Mouse (Mus musculus) hindbrain, embryonic 14.5 days (tissue): ENCODE results near the gene Git2. TPM values are rescaled to one million over a fixed set of nuclear protein-coding genes. Genes with fewer than 3 reads are reported as not detected.

Source experiments
- ATAC-seq: fragments of 200-750 bp; cut with Nextera tagmentation; 2 replicates; pipeline ENCODE4 v1.8.0; 2017; ENCODE audit warnings: moderate number of reproducible peaks, mild to moderate bottlenecking, moderate TSS enrichment, moderate library complexity; ENCODE audit not compliant: low FRiP score
- DNase-seq: peaks from one replicate; pipeline ENCODE4 v3.0.0-alpha.2; 2015; ENCODE audit warnings: low spot score
- H3K27ac ChIP-seq: fragments of 300-500 bp; sonication (generic); 2 replicates; pipeline ENCODE4 v1.5.1; 2014; ENCODE audit warnings: mild to moderate bottlenecking, moderate library complexity
- H3K27me3 ChIP-seq: fragments of 300-500 bp; sonication (generic); 2 replicates; pipeline ENCODE4 v1.6.1; 2014; ENCODE audit warnings: mild to moderate bottlenecking, low read length, mixed read lengths; ENCODE audit not compliant: control insufficient read depth, insufficient read depth
- H3K36me3 ChIP-seq: fragments of 300-500 bp; sonication (generic); replicated peaks from 2 replicates; pipeline ENCODE4 v1.6.1; 2014; ENCODE audit not compliant: control insufficient read depth, insufficient read depth
- H3K4me1 ChIP-seq: fragments of 300-500 bp; sonication (generic); replicated peaks from 2 replicates; pipeline ENCODE4 v1.6.1; 2014; ENCODE audit warnings: antibody characterized with exemption, low read length, mixed read lengths; ENCODE audit not compliant: control insufficient read depth, insufficient read depth
- H3K4me2 ChIP-seq: fragments of 300-500 bp; sonication (generic); replicated peaks from 2 replicates; pipeline ENCODE4 v1.6.1; 2014; ENCODE audit warnings: mild to moderate bottlenecking, moderate library complexity
- H3K4me3 ChIP-seq: fragments of 300-500 bp; sonication (generic); replicated peaks from 2 replicates; pipeline ENCODE4 v1.5.1; 2014; ENCODE audit warnings: mild to moderate bottlenecking, low read length
- H3K9ac ChIP-seq: fragments of 300-500 bp; sonication (generic); 2 replicates; pipeline ENCODE4 v1.6.1; 2014
- H3K9me3 ChIP-seq: fragments of 300-500 bp; sonication (generic); 2 replicates; pipeline ENCODE4 v1.6.1; 2016; ENCODE audit warnings: low read length; ENCODE audit not compliant: control insufficient read depth
- WGBS: fragments of 180-500 bp; shearing (Covaris S2); extraction: QIAGEN DNeasy Blood & Tissue Kit; methylation state at CpG from one replicate; pipeline ENCODE4 v1.1.7; 2014; 5-methylcytosine and 5-hydroxymethylcytosine counted together
- polyA plus RNA-seq: library from polyadenylated mRNA; unstranded; fragments of >200 nt; fragmentation: Nextera tagmentation; extraction: Ambion mirVana; gene quantifications from 2 replicates; pipeline ENCODE4 v1.2.1, GENCODE M21; 2014

Git2 gene
- polyA plus RNA-seq, 1 experiment from 2014 or later: 45.1 TPM

DNA sequence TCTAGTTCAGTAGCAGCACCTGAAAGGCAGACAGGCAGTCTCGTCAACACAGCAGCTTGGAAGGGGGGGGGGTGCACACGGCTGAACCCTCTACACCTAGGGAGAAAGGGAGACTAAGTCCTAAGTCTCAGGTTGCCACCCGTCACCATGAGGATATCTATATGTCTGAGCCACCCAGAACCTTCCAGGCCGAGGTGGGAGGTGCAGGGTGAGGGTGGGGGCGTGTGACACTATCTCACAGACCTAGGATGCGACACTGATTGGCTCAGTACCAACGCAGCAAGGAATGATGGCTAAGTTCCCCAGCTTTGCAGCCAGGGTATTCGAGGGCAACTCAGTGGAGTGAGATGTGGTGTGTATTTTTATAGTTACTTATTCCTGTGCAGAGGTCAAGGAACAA, 33.1 kb upstream of the Git2 start:
- Histone ChIP-seq H3K4me1 (peaks cover 17% of the 10 kb centered on the region; the same call in 1 of the 2 replicates), H3K9ac (no peak overlapping the region), H3K4me3 (no peak overlapping the region), H3K27ac (no peak overlapping the region), H3K9me3 (no peaks in the 10 kb centered on the region), H3K4me2 (no peak overlapping the region), H3K27me3 (no peaks in the 10 kb centered on the region), H3K36me3 (peaks cover 75% of the 10 kb centered on the region)
- ATAC-seq (no peak), DNase-seq (no peak)
- 88% methylated on average over 8 of the region's 8 CpGs for WGBS

GRCm38 (mm10) chr5:114807893-114808292, 32.6 kb upstream of the Git2 start:
- H3K27me3 ChIP-seq: no peaks in the 10 kb centered on the region
- no peak overlapping the region for H3K27ac ChIP-seq
- H3K4me2 ChIP-seq: no peak overlapping the region
- peaks cover 16% of the 10 kb centered on the region; the same call in 1 of the 2 replicates for H3K4me1 ChIP-seq
- DNase-seq: no peak
- H3K9me3 ChIP-seq: no peaks in the 10 kb centered on the region
- no peak overlapping the region for H3K9ac ChIP-seq
- H3K4me3 ChIP-seq: no peak overlapping the region
- 70% methylated on average over 6 of the region's 6 CpGs for WGBS
- no peak for ATAC-seq
- H3K36me3 ChIP-seq: peaks cover 80% of the 10 kb centered on the region

DNA sequence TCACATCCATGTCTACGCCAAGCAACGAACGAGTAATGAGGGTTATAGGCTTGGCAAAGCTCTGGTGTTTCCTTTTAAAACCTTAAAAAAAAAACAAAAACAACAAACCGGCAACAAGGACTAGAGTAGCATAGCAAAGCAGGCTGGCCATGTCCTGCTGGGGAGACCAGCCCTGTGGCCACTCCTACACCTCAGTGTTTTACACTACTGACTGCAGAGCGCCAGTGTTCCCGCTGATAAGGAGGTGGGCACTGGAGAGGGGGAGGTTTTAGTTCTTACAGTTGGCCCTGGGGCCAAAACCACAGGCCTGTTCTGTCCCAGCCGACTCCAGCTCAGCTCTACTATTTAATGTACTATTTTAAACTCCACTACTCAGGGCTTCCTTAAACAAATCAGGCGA, 32.2 kb upstream of the Git2 start:
- DNase-seq: no peak
- 28% methylated on average over 8 of the region's 8 CpGs for WGBS

DNA sequence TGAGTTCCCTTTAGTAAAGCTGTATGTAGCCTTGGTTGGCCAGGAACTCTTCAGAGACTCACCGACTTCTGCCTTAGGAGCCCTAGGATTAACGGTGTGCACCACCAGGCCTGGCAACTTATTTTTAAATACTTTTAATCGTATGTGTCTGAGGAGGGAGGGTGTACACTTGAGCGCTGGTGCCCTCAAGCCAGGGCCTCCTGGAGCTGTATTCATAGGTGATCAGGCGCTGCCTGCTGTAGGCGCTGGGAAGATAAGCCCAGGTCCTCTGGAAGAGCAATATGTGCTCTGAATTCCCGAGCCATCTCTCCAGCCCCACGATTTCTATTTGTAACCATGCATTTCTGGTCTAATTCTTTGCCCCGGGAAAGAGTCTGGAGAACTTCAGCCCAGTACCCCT, 31.7 kb upstream of the Git2 start:
- Histone ChIP-seq H3K4me3 (no peak overlapping the region), H3K27me3 (no peaks in the 10 kb centered on the region), H3K4me1 (peaks cover 7% of the 10 kb centered on the region; the same call in 1 of the 2 replicates), H3K27ac (no peak overlapping the region), H3K4me2 (no peak overlapping the region), H3K9me3 (no peaks in the 10 kb centered on the region), H3K36me3 (peaks cover 88% of the 10 kb centered on the region), H3K9ac (no peak overlapping the region)
- DNase-seq (no peak), ATAC-seq (no peak)
- 46% methylated on average over 9 of the region's 9 CpGs for WGBS

More for the DNA sequence above, 32.2 kb upstream of the Git2 start:
- H3K4me2 ChIP-seq: no peak overlapping the region
- ATAC-seq: no peak
- no peak overlapping the region for H3K27ac ChIP-seq
- no peak overlapping the region for H3K4me3 ChIP-seq
- H3K27me3 ChIP-seq: no peaks in the 10 kb centered on the region
- no peaks in the 10 kb centered on the region for H3K9me3 ChIP-seq
- peaks cover 12% of the 10 kb centered on the region; the same call in 1 of the 2 replicates for H3K4me1 ChIP-seq
- H3K36me3 ChIP-seq: peaks cover 84% of the 10 kb centered on the region
- H3K9ac ChIP-seq: no peak overlapping the region

DNA sequence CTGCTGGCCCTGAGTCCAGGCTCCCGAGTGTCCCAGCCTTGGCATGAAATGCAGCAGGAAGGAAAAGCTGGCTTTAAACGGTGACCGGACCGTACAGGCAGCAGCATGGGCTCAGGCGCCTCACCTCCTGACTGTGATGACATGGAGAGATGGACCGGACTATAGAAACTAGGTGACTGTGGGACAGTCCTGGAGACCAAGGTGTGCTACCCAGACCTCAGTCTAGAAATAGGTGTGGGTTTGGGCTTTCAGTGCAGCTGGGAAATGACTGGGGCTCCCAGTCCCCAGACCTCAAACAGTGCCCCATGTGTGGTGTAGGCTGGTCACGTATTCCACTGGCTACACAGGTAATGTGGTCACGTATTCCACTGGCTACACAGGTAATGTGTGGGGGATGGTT, 31.3 kb upstream of the Git2 start:
- Histone ChIP-seq H3K9ac (no peak overlapping the region), H3K27ac (no peak overlapping the region), H3K4me2 (no peak overlapping the region), H3K36me3 (peaks cover 92% of the 10 kb centered on the region), H3K4me1 (peaks cover 3% of the 10 kb centered on the region; the same call in 1 of the 2 replicates), H3K9me3 (no peaks in the 10 kb centered on the region), H3K27me3 (no peaks in the 10 kb centered on the region), H3K4me3 (no peak overlapping the region)
- ATAC-seq (no peak), DNase-seq (no peak)
- 84% methylated on average over 8 of the region's 8 CpGs for WGBS

DNA sequence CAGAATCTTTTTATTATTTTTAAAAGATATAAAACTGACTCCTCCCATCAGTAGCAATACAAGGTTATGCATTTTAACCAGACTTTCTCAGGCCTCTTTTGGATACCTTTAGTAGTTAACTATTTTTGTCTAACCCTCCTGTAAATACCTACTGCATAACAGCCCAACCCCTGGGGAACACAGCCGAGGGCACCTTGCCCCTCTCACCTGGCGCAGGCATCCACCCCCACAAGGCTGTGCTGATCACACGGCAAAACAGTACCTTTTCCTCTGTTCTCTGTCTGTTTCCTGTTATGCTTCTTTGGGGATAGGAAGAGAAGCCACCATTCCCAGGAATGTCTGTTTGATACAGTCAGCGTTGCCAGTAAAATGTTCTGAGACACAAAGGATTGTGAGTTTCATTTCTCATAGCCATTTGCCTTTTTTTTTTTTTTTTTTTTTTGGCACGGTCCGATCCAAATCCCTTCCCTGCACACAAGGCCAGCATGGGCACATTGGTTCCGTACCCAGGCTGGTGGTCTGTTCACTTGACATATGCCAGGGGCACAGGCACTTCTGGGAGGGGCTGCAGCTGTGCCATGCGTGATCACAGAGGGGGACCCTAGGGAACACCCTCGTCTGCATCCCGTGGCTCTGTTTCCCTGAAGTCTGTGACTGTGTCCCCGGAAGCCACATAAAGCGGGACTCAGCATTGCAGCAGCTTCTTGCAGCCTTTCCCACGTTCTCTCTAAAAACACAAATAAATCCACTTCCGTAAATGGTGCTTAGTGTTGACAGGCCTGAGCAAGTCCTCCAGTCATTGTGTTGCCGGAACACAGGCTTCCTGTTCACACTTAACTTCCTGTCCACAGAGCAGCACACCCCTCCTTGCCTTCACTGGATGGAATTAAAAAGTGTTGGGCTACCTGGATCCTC, 30.4 kb upstream of the Git2 start:
- WGBS: 66% methylated on average over 15 of the region's 15 CpGs
- Histone ChIP-seq H3K27ac (no peak overlapping the region), H3K4me3 (no peak overlapping the region), H3K9ac (no peak overlapping the region), H3K9me3 (no peaks in the 10 kb centered on the region), H3K4me2 (no peak overlapping the region), H3K36me3 (peaks cover 99% of the 10 kb centered on the region), H3K4me1 (no peaks in the 10 kb centered on the region; the same call in 1 of the 2 replicates), H3K27me3 (no peaks in the 10 kb centered on the region)
- ATAC-seq (no peak), DNase-seq (no peak)

DNA sequence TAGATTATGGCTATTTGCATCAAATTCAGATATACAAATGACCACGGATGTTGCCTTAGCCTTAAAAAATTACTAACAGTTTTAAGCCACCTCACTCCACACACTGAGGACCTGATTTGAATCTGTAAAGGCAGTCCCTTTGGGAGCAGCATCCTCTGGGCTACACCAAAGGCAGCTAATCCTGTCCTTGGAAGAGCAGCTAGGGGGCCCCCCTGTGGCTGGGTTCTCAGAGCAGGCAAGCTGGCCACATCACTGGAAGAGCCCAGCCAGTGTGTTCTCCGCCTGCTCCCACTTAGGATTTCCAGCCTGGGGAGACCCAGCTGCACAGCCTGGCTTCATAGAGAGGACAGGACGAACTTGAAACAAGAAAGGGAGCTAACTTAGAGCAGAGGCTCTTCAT, 29.6 kb upstream of the Git2 start:
- Histone ChIP-seq H3K9me3 (no peaks in the 10 kb centered on the region), H3K4me1 (no peaks in the 10 kb centered on the region; the same call in 1 of the 2 replicates), H3K4me2 (no peak overlapping the region), H3K27me3 (no peaks in the 10 kb centered on the region), H3K27ac (no peak overlapping the region), H3K36me3 (peaks cover 99% of the 10 kb centered on the region), H3K4me3 (no peak overlapping the region), H3K9ac (no peak overlapping the region)
- DNase-seq (no peak), ATAC-seq (no peak)
- 32% methylated on average over 3 of the region's 3 CpGs for WGBS

DNA sequence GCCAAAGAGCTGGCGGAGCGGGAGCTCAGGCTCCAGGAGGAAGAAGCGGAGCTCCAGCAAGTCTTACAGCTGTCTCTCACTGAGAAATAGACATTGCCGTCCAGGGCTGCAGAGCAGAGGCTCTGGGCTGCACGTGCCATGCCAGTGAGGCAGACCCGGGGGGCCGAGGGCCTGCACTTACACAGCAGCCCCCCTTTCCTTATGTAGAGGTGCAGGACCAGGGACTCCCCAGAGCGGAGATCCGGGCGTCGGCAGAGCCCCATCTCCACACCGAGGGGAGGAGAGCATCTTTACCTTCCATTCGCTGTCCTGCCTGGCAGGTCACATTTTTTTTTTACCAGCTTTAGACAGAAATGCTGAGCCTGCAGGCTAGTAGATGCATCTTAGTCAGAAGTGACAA, 29.0 kb upstream of the Git2 start:
- H3K9me3 ChIP-seq: no peaks in the 10 kb centered on the region
- WGBS: 77% methylated on average over 13 of the region's 13 CpGs
- H3K9ac ChIP-seq: no peak overlapping the region
- no peaks in the 10 kb centered on the region; the same call in 1 of the 2 replicates for H3K4me1 ChIP-seq
- no peak overlapping the region for H3K4me2 ChIP-seq
- no peak for DNase-seq
- no peak overlapping the region for H3K4me3 ChIP-seq
- ATAC-seq: no peak
- H3K27ac ChIP-seq: no peak overlapping the region
- H3K27me3 ChIP-seq: no peaks in the 10 kb centered on the region
- H3K36me3 ChIP-seq: peaks cover 99% of the 10 kb centered on the region

GRCm38 (mm10) chr5:114803231-114803630, 27.9 kb upstream of the Git2 start:
- Histone ChIP-seq H3K27ac (no peak overlapping the region), H3K27me3 (no peaks in the 10 kb centered on the region), H3K9ac (no peak overlapping the region), H3K4me3 (no peak overlapping the region), H3K4me1 (no peaks in the 10 kb centered on the region; the same call in 1 of the 2 replicates), H3K9me3 (no peaks in the 10 kb centered on the region), H3K4me2 (no peak overlapping the region), H3K36me3 (peaks cover 99% of the 10 kb centered on the region)
- DNase-seq: no peak
- WGBS: 94% methylated on average over 13 of the region's 13 CpGs
- no peak for ATAC-seq
